Mouse (Mus musculus) cerebellum, adult 2 months (tissue): ENCODE results near the gene Soat1. TPM values are rescaled to one million over a fixed set of nuclear protein-coding genes. Genes with fewer than 3 reads are reported as not detected.

Experiments
- DNase-seq, 2 experiments: peaks; one replicate each; pipeline ENCODE4 v3.0.0; 2021
- H3K27ac ChIP-seq: fragments of 200-500 bp; 2 replicates; pipeline ENCODE4 v1.5.1; 2012; ENCODE audit warnings: low read length, control low read depth, inconsistent platforms; ENCODE audit not compliant: insufficient read depth
- H3K27me3 ChIP-seq: fragments of 200-500 bp; 2 replicates; pipeline ENCODE4 v1.6.1; 2012; ENCODE audit warnings: inconsistent platforms, mild to moderate bottlenecking, low read length, moderate library complexity; ENCODE audit not compliant: control insufficient read depth, insufficient read depth
- H3K4me1 ChIP-seq: fragments of 200-500 bp; 2 replicates; pipeline ENCODE4 v1.6.1; 2011; ENCODE audit warnings: low read length; ENCODE audit not compliant: control insufficient read depth, insufficient read depth
- H3K4me3 ChIP-seq: fragments of 200-500 bp; replicated peaks from 2 replicates; pipeline ENCODE3; 2011; ENCODE audit warnings: mild to moderate bottlenecking, low read depth, low read length, control low read depth; ENCODE audit not compliant: insufficient read depth
- CTCF ChIP-seq: fragments of 200-500 bp; IDR thresholded peaks from 2 replicates; pipeline ENCODE4 v1.5.1; 2011; ENCODE audit warnings: low read depth, mild to moderate bottlenecking, control low read depth, low read length, moderate library complexity, borderline replicate concordance; ENCODE audit not compliant: insufficient read depth
- POLR2A ChIP-seq: fragments of 200-500 bp; IDR thresholded peaks from 2 replicates; pipeline ENCODE4 v1.6.1; 2011; ENCODE audit warnings: low read length, control low read depth, borderline replicate concordance; ENCODE audit not compliant: insufficient read depth
- WGBS: fragments of 180-500 bp; shearing (Covaris S2); methylation state at CpG from one replicate; pipeline ENCODE4 v1.1.7; 2018; 5-methylcytosine and 5-hydroxymethylcytosine counted together
- polyA plus RNA-seq: library from polyadenylated mRNA; depleted of rRNA; stranded (reverse); fragments of >200 nt; gene quantifications from 2 replicates; pipeline ENCODE4 v1.2.3, GENCODE M21; 2012

The Soat1 gene
- polyA plus RNA-seq, 1 experiment: 17.7 TPM

- 37% methylated on average over 4 of the region's 4 CpGs for WGBS
- Histone ChIP-seq H3K27ac (no peak overlapping the region), H3K4me3 (no peak overlapping the region), H3K4me1 (no peaks in the 10 kb centered on the region), H3K27me3 (no peaks in the 10 kb centered on the region)
- no peak for DNase-seq
- TF ChIP-seq POLR2A (no peak), CTCF (no peak)
Observed at GRCm38 (mm10) chr1:156450478-156450877, 23.7 kb downstream of the Soat1 start.

DNA sequence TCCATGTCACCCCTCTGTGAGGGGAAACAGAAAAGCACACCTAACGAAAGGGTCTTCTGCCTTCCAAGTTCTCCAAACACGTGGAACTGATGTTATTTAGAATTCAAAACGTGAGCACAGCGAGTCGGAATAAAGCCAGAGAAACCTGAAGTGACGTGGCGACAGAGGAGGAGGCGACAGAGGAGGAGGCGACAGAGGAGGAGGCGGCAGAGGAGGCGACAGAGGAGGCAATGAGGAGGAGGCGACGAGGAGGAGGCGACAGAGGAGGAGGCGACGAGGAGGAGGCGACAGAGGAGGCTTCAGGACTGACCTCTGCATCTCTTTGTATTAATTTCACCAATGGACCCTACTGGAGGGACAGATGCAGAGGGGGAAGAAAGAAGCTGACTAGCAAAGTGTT, 24.4 kb downstream of the Soat1 start:
- no peak overlapping the region for H3K27ac ChIP-seq
- no peak for DNase-seq
- TF ChIP-seq CTCF: no peak
- no peak for TF ChIP-seq POLR2A
- no peaks in the 10 kb centered on the region for H3K4me1 ChIP-seq
- WGBS: 68% methylated on average over 17 of the region's 17 CpGs
- H3K27me3 ChIP-seq: no peaks in the 10 kb centered on the region
- H3K4me3 ChIP-seq: no peak overlapping the region

- Histone ChIP-seq H3K4me1 (no peaks in the 10 kb centered on the region), H3K27me3 (no peaks in the 10 kb centered on the region), H3K4me3 (no peak overlapping the region), H3K27ac (no peak overlapping the region)
- DNase-seq: no peak
- TF ChIP-seq POLR2A (no peak), CTCF (no peak)
- WGBS: 83% methylated on average over 7 of the region's 7 CpGs
Observed at GRCm38 (mm10) chr1:156449089-156449488, 25.0 kb downstream of the Soat1 start.

DNA sequence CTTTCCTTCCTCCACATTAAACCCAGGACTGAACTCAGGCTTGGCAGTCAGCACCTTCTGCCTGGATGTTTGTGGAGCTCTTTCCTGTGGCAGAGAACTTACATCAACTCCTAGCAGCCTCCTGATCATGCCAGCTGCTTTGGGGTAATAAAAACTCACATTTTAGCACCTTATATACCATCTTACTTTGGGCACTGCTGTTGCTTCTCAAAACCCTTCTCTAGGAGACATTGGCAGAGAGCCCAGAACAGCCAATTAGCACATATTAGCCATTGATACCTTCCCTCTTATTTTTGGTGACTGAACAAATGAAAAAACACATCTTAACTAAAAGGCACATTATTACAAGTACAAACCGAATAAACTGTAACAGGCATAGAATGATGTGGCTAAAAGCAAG, 29.1 kb downstream of the Soat1 start:
- Histone ChIP-seq H3K4me1 (no peaks in the 10 kb centered on the region), H3K27ac (no peak overlapping the region), H3K27me3 (no peaks in the 10 kb centered on the region), H3K4me3 (no peak overlapping the region)
- TF ChIP-seq POLR2A (no peak), CTCF (no peak)
- no peak for DNase-seq
- 87% methylated on average over 1 of the region's 1 CpGs for WGBS

GRCm38 (mm10) chr1:156442776-156443175, 31.4 kb downstream of the Soat1 start:
- 78% methylated on average over 6 of the region's 6 CpGs for WGBS
- TF ChIP-seq POLR2A (no peak), CTCF (no peak)
- Histone ChIP-seq H3K4me1 (no peaks in the 10 kb centered on the region), H3K27me3 (no peaks in the 10 kb centered on the region), H3K27ac (no peak overlapping the region), H3K4me3 (no peak overlapping the region)
- DNase-seq: no peak

DNA sequence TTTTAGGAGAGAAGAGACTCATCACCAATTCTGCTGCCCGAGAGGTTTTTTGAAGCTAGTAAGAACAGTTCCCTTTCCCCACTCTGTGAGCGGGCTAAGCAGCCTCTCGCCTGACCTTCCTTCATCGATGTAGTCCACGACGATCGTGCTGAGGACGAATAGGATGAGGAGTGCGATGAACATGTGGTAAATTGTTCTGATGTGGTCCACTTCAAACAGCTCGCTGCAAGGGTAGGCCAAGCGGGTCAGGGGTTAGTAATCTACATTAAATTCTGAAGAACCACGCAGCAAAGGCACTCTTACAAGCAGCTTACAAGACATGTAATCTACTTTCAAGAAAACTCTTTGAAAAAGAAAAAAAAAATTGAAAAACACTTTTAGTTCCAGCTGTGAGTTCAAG, 31.9 kb downstream of the Soat1 start:
- no peak for TF ChIP-seq POLR2A
- TF ChIP-seq CTCF: no peak
- Histone ChIP-seq H3K4me3 (no peak overlapping the region), H3K27ac (no peak overlapping the region), H3K27me3 (no peaks in the 10 kb centered on the region), H3K4me1 (no peaks in the 10 kb centered on the region)
- DNase-seq: no peak
- 95% methylated on average over 12 of the region's 12 CpGs for WGBS

- Histone ChIP-seq H3K4me1 (no peaks in the 10 kb centered on the region), H3K27me3 (no peaks in the 10 kb centered on the region), H3K4me3 (no peak overlapping the region), H3K27ac (no peak overlapping the region)
- 93% methylated on average over 5 of the region's 5 CpGs for WGBS
- no peak for DNase-seq
- TF ChIP-seq POLR2A (no peak), CTCF (no peak)
Observed at GRCm38 (mm10) chr1:156437726-156438125, 36.4 kb downstream of the Soat1 start.

GRCm38 (mm10) chr1:156437016-156437708, 37.0 kb downstream of the Soat1 start:
- TF ChIP-seq CTCF (no peak), POLR2A (no peak)
- H3K27ac ChIP-seq: no peak overlapping the region
- 96% methylated on average over 8 of the region's 8 CpGs for WGBS

More at GRCm38 (mm10) chr1:156437016-156437708, 37.0 kb downstream of the Soat1 start:
- Histone ChIP-seq H3K4me1 (no peaks in the 10 kb centered on the region), H3K4me3 (no peak overlapping the region), H3K27me3 (no peaks in the 10 kb centered on the region)
- DNase-seq: no peak
